Mouse (Mus musculus): ENCODE data around the gene Ppp1r15a. TPM values are rescaled to one million over a fixed set of nuclear protein-coding genes. Genes with fewer than 3 reads are reported as not detected.

Gene Ppp1r15a
- 21.6 and 26.6 TPM in 2 replicates for polyA plus RNA-seq (2015; fragmentation: Nextera tagmentation; extraction: Ambion mirVana)

DNA sequence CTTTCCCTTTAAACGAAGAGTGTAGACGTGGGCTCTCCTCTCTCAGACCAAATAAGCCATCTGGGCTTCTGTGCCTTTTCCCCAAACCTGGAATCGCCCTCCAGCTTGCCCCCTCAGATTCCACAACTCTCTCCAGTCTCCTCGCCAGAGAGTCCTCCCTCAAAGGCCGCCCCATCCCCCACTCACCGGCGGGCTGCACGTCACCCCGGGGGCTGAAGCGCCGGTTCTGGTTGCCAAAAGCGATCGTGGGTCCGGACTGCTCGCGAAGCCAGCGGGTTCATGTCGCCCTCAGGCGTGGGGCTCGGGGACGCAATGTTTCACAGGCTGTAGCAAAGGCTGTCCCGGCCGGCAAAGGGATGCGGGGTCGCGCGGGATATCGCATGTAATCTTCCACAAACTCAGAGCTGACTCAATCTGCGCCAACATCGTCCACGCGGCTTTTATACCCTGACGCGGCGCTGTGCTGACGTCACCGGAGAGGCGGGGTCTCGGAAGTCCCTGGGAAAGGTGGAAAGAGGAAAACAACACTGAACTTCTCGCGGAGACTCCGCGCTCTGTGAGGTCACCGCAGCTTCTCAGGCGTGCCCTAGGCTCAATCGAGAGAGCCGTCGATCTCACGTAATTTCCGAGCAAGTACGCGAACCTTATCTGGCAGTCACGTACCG, at the start of gene Ppp1r15a, which contains the start of gene Plekha4:
TSS of gene Ppp1r15a (minus strand) at position 460 of the 665 bp plus-strand sequence.
TSS of gene Plekha4 (plus strand) at position 522 of the 665 bp plus-strand sequence.
- under 1% methylated on average over 54 of the region's 54 CpGs for WGBS
- peak within 1 kb of the TSS; percentile 76 for H3K4me3 ChIP-seq (ENCODE audit: low read depth, low read length)
- no peaks in the 10 kb centered on the region for H3K9me3 ChIP-seq (ENCODE audit: control insufficient read depth, low read length)
- ATAC-seq (ENCODE audit: low FRiP score, low TSS enrichment): peak; percentile 93
- peak; percentile 97 for DNase-seq (ENCODE audit: low spot score)
- peak within 1 kb of the TSS; percentile 97 for H3K27ac ChIP-seq (replicated peaks)
- H3K36me3 ChIP-seq (ENCODE audit: control insufficient read depth, insufficient read depth, low read length): peaks cover 4% of the 10 kb centered on the region; the same call in 1 of the 2 replicates
- no peaks in the 10 kb centered on the region for H3K27me3 ChIP-seq (ENCODE audit: control insufficient read depth, insufficient read depth, low read length)
- TF ChIP-seq CTCF (IDR thresholded peaks at IDR 0.05; ENCODE audit: low read depth) (no peak), EP300 (optimal IDR thresholded peaks at IDR 0.05) (peak; percentile 76)
- 0 out of 2 replicates have a peak, but pooled peaks cover 6% of the 10 kb centered on the region for H3K4me1 ChIP-seq (replicated peaks; ENCODE audit: control insufficient read depth, insufficient read depth)
- peak within 1 kb of the TSS; percentile 88 for H3K4me2 ChIP-seq (replicated peaks; ENCODE audit: low read depth)
- H3K9ac ChIP-seq (ENCODE audit: low read length): peak within 1 kb of the TSS; percentile 93

DNA sequence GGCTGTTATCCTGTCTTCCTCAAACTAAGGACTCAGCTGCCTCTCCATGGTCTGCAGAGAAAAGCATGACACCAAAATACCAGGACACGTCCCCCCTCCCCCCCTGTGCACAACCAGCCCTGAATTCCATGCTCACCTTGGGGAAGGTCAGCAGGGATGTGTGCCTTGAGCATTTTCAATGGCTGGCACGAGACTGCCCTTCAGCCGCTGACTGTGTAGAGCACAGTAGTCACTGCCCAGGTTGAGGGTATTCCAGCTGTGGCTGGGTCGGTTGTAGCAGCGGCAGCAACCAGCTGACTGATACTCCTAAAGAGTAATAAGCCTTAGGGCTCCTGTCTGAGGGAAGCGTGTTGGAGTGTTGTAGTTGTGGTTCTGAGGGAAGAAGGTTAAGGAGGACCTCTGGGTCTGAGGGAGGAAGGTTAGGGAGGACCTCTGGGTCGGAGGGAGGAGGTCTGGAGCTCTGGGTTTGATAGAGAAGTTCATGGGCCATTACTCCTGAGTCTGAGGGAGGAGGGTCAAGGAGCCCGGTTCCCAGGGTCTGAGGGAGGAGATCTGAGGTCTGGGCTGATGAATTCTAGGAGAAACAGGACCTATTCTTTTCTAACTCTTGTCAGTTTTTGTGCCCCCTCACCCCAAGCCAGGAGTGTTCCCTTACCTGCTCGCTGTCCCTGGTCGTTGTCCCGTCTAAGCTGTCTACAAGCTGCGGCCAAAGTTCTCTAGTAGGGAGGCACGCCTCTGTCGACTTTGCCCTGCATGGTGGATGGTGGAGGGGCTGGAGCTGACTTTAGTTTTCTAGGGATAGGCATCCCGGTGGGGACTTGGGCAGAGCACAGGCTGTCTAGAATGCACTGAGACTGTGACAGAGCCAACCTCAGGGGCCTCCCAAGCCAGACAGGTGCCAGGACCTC, 48.7 kb upstream of the Ppp1r15a start:
- DNase-seq (ENCODE audit: low spot score) (peak; percentile 59), ATAC-seq (ENCODE audit: low FRiP score, low TSS enrichment) (no peak)
- Histone ChIP-seq H3K36me3 (ENCODE audit: control insufficient read depth, insufficient read depth, low read length) (peaks cover 8% of the 10 kb centered on the region), H3K9me3 (ENCODE audit: control insufficient read depth, low read length) (no peaks in the 10 kb centered on the region), H3K4me2 (replicated peaks; ENCODE audit: low read depth) (peak overlapping the region; percentile 25; the same call in 1 of the 2 replicates), H3K27ac (replicated peaks) (no peak overlapping the region), H3K9ac (ENCODE audit: low read length) (peak overlapping the region; percentile 23; the same call in 1 of the 2 replicates), H3K4me3 (ENCODE audit: low read depth, low read length) (no peak overlapping the region), H3K27me3 (ENCODE audit: control insufficient read depth, insufficient read depth, low read length) (no peaks in the 10 kb centered on the region), H3K4me1 (replicated peaks; ENCODE audit: control insufficient read depth, insufficient read depth) (peaks cover 8% of the 10 kb centered on the region)
- no peak for TF ChIP-seq EP300 (optimal IDR thresholded peaks at IDR 0.05)
- TF ChIP-seq CTCF (IDR thresholded peaks at IDR 0.05; ENCODE audit: low read depth): no peak
- WGBS: 74% methylated on average over 15 of the region's 15 CpGs

DNA sequence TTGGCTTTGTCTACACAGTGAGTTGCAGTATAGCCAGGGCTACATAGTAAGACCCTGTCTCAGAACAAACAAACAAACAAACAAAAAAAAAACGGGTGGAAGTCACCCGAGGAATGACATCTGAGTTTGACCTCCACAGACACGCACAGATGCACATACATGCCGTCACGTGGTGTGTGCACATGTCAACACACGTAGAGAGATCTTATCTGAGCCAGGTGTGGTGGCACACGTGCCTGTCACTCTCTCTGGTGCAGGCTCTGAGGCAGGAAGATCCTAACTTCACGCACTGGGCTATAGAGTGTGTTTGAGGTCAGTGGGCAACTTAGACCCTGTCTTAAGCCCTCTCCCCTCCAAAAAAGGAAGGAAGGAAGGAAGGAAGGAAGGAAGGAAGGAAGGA, 47.9 kb upstream of the Ppp1r15a start:
- Histone ChIP-seq H3K4me1 (replicated peaks; ENCODE audit: control insufficient read depth, insufficient read depth) (peaks cover 8% of the 10 kb centered on the region), H3K4me3 (ENCODE audit: low read depth, low read length) (no peak overlapping the region), H3K36me3 (ENCODE audit: control insufficient read depth, insufficient read depth, low read length) (peaks cover 8% of the 10 kb centered on the region), H3K27ac (replicated peaks) (no peak overlapping the region; the same call in 1 of the 2 replicates), H3K27me3 (ENCODE audit: control insufficient read depth, insufficient read depth, low read length) (no peaks in the 10 kb centered on the region), H3K9ac (ENCODE audit: low read length) (no peak overlapping the region), H3K4me2 (replicated peaks; ENCODE audit: low read depth) (0 out of 2 replicates have a peak overlapping the region, but pooled peaks have one; percentile 25), H3K9me3 (ENCODE audit: control insufficient read depth, low read length) (no peaks in the 10 kb centered on the region)
- TF ChIP-seq CTCF (IDR thresholded peaks at IDR 0.05; ENCODE audit: low read depth) (no peak), EP300 (optimal IDR thresholded peaks at IDR 0.05) (no peak)
- DNase-seq (ENCODE audit: low spot score) (no peak), ATAC-seq (ENCODE audit: low FRiP score, low TSS enrichment) (no peak)
- 51% methylated on average over 8 of the region's 8 CpGs for whole genome bisulfite sequencing

DNA sequence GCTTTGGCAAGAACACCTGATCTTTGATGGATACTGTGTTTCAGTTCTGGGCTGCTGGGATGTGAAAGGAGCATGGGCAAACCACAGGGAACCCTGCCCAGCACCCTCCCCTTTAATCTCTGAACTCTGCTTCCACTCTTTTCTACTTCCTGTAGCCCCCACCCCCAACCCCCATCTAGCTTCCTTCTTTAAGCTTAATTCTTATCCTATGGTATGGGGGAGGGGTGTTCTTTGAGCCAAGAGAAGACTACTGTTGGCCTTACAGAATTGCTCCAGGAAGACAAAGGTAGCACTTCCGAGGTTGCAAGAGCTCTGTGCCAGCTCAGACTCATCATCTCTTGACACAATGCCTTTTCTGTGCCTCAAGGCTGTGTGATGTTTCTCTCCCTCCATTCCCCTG, 45.9 kb upstream of the Ppp1r15a start:
- no peak for DNase-seq (ENCODE audit: low spot score)
- H3K4me2 ChIP-seq (replicated peaks; ENCODE audit: low read depth): no peak overlapping the region
- no peaks in the 10 kb centered on the region for H3K27me3 ChIP-seq (ENCODE audit: control insufficient read depth, insufficient read depth, low read length)
- 45% methylated on average over 1 of the region's 1 CpGs for WGBS
- peaks cover 8% of the 10 kb centered on the region for H3K36me3 ChIP-seq (ENCODE audit: control insufficient read depth, insufficient read depth, low read length)
- H3K4me3 ChIP-seq (ENCODE audit: low read depth, low read length): no peak overlapping the region
- H3K27ac ChIP-seq (replicated peaks): no peak overlapping the region
- H3K9me3 ChIP-seq (ENCODE audit: control insufficient read depth, low read length): no peaks in the 10 kb centered on the region
- no peak overlapping the region for H3K9ac ChIP-seq (ENCODE audit: low read length)
- TF ChIP-seq EP300 (optimal IDR thresholded peaks at IDR 0.05): no peak
- no peak for TF ChIP-seq CTCF (IDR thresholded peaks at IDR 0.05; ENCODE audit: low read depth)
- no peak for ATAC-seq (ENCODE audit: low FRiP score, low TSS enrichment)
- H3K4me1 ChIP-seq (replicated peaks; ENCODE audit: control insufficient read depth, insufficient read depth): peaks cover 8% of the 10 kb centered on the region

DNA sequence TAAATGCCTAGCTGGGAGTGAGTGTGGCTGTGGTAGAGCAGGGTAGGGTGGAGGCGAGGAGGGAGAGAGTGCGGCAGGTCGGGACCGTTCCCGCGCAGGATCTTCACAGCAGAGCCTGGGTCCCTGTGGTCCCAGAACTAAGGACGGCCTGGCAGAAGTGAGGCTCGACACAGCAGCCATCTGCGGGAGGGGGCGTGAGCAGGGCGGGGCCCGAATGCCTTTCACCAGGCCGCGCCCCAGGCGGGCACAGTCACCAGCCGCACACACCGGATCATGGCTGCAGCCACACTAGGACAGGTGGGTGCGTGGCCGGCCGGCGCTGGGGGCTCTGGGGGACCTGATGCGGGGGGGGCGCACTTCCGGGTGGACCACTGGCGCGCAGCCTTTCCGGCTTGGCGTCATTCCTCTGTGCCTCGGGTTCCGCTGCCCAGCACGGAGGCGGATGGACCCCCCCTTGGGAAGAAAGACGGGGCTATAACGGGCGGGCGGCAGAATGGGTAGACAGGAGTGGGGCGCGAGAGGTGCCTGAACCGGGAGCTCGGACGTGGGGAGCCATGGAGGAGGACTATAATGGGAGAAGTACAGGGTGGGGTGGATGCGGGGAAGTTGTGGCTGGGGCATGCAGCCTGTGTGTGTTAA, 44.2 kb upstream of the Ppp1r15a start, which contains the start of gene Bcat2:
TSS of gene Bcat2 (plus strand) at position 51 of the 639 bp plus-strand sequence.
- TF ChIP-seq EP300 (optimal IDR thresholded peaks at IDR 0.05): no peak
- no peak; the same call in 1 of the 2 replicates for TF ChIP-seq CTCF (IDR thresholded peaks at IDR 0.05; ENCODE audit: low read depth)
- H3K9ac ChIP-seq (ENCODE audit: low read length): peak within 1 kb of the TSS; percentile 85
- WGBS: 0% methylated on average over 36 of the region's 42 CpGs
- peaks cover 8% of the 10 kb centered on the region for H3K4me1 ChIP-seq (replicated peaks; ENCODE audit: control insufficient read depth, insufficient read depth)
- no peaks in the 10 kb centered on the region for H3K9me3 ChIP-seq (ENCODE audit: control insufficient read depth, low read length)
- H3K4me2 ChIP-seq (replicated peaks; ENCODE audit: low read depth): peak within 1 kb of the TSS; percentile 79
- ATAC-seq (ENCODE audit: low FRiP score, low TSS enrichment) (peak; percentile 62), DNase-seq (ENCODE audit: low spot score) (peak; percentile 91)
- H3K36me3 ChIP-seq (ENCODE audit: control insufficient read depth, insufficient read depth, low read length): no peaks in the 10 kb centered on the region
- peak within 1 kb of the TSS; percentile 75 for H3K4me3 ChIP-seq (ENCODE audit: low read depth, low read length)
- peak within 1 kb of the TSS; percentile 91 for H3K27ac ChIP-seq (replicated peaks)
- no peaks in the 10 kb centered on the region for H3K27me3 ChIP-seq (ENCODE audit: control insufficient read depth, insufficient read depth, low read length)
